Mouse (Mus musculus): ENCODE data around the gene Slc6a12. TPM values are rescaled to one million over a fixed set of nuclear protein-coding genes. Genes with fewer than 3 reads are reported as not detected.

The Slc6a12 gene
- polyA plus RNA-seq, 1 experiment from 2014 or later: 23.6 TPM

- WGBS (ENCODE audit: insufficient replicate concordance): 32% methylated on average over 5 of the region's 5 CpGs
- DNase-seq (no peak), ATAC-seq (no peak)
- no peaks in the 10 kb centered on the region for H3K4me1 ChIP-seq (ENCODE audit: insufficient read depth)
- no peak for TF ChIP-seq EP300 (IDR thresholded peaks at IDR 0.05; ENCODE audit: low read depth)
- no peak for TF ChIP-seq CTCF (IDR thresholded peaks at IDR 0.05; ENCODE audit: low read depth)
- no peak overlapping the region for H3K27ac ChIP-seq (ENCODE audit: low read depth)
- H3K4me3 ChIP-seq (ENCODE audit: low read depth, low read length): no peak overlapping the region
- H3K9me3 ChIP-seq (ENCODE audit: low read length): no peaks in the 10 kb centered on the region
- no peak overlapping the region for H3K4me2 ChIP-seq (ENCODE audit: low read depth, low read length)
- peaks cover 26% of the 10 kb centered on the region for H3K27me3 ChIP-seq (ENCODE audit: insufficient read depth, low read length)
- H3K9ac ChIP-seq (replicated peaks): no peak overlapping the region
- no peaks in the 10 kb centered on the region for H3K36me3 ChIP-seq (replicated peaks; ENCODE audit: insufficient read depth, low read length)
Measured at GRCm38 (mm10) chr6:121407571-121408011, 64.7 kb downstream of the Slc6a12 start.

GRCm38 (mm10) chr6:121412558-121413297, 69.9 kb downstream of the Slc6a12 start:
- no peaks in the 10 kb centered on the region for H3K9me3 ChIP-seq (ENCODE audit: low read length)

More at GRCm38 (mm10) chr6:121412558-121413297, 69.9 kb downstream of the Slc6a12 start:
- no peaks in the 10 kb centered on the region for H3K4me1 ChIP-seq (ENCODE audit: insufficient read depth)
- H3K9ac ChIP-seq (replicated peaks): no peak overlapping the region
- H3K36me3 ChIP-seq (replicated peaks; ENCODE audit: insufficient read depth, low read length): no peaks in the 10 kb centered on the region
- H3K4me2 ChIP-seq (ENCODE audit: low read depth, low read length): no peak overlapping the region
- TF ChIP-seq CTCF (IDR thresholded peaks at IDR 0.05; ENCODE audit: low read depth) (no peak), EP300 (IDR thresholded peaks at IDR 0.05; ENCODE audit: low read depth) (no peak)
- DNase-seq (no peak), ATAC-seq (no peak)
- peaks cover 29% of the 10 kb centered on the region for H3K27me3 ChIP-seq (ENCODE audit: insufficient read depth, low read length)
- H3K27ac ChIP-seq (ENCODE audit: low read depth): no peak overlapping the region
- no peak overlapping the region for H3K4me3 ChIP-seq (ENCODE audit: low read depth, low read length)
- WGBS (ENCODE audit: insufficient replicate concordance): 4% methylated on average over 36 of the region's 46 CpGs

Small RNA genes within 50 kb of the gene (microRNA-seq; reads per million reads assigned to microRNA genes)
- gene Gm24855: not detected

Other genes with a start within 250 kb of the Slc6a12 start
- 4.0 and 4.5 TPM in 2 replicates for gene Mical3, start 212.1 kb upstream of the Slc6a12 start, polyA plus RNA-seq (2015; fragmentation: Nextera tagmentation; extraction: Ambion mirVana)
- gene Pex26, start 159.4 kb upstream of the Slc6a12 start, polyA plus RNA-seq (2015; fragmentation: Nextera tagmentation; extraction: Ambion mirVana): 3.9 and 4.2 TPM in 2 replicates
- 6.5 and 6.7 TPM in 2 replicates for gene Tuba8, start 132.4 kb upstream of the Slc6a12 start, polyA plus RNA-seq (2015; fragmentation: Nextera tagmentation; extraction: Ambion mirVana)
- gene Usp18, start 97.2 kb upstream of the Slc6a12 start, polyA plus RNA-seq (2015; fragmentation: Nextera tagmentation; extraction: Ambion mirVana): 19.2 and 24.1 TPM in 2 replicates
- 77.9 and 84.7 TPM in 2 replicates for gene Slc6a13, start 42.8 kb upstream of the Slc6a12 start, polyA plus RNA-seq (2015; fragmentation: Nextera tagmentation; extraction: Ambion mirVana)
- gene Iqsec3, start 130.6 kb downstream of the Slc6a12 start, polyA plus RNA-seq (2015; fragmentation: Nextera tagmentation; extraction: Ambion mirVana): not detected in 2 replicates